Mouse (Mus musculus) G1E (cell line): ENCODE data around the gene Rad52. TPM values are rescaled to one million over a fixed set of nuclear protein-coding genes. Genes with fewer than 3 reads are reported as not detected.

Source experiments
- ATAC-seq: 2 replicates; pipeline ENCODE4 v1.8.0; 2016; ENCODE audit warnings: mild to moderate bottlenecking; ENCODE audit not compliant: insufficient number of reproducible peaks, poor library complexity, low FRiP score, severe bottlenecking; ENCODE audit errors: extremely low read depth
- DNase-seq: peaks from one replicate; pipeline ENCODE4 v3.0.0; 2012; ENCODE audit warnings: low spot score
- H3K27me3 ChIP-seq: 2 replicates; pipeline ENCODE4 v1.6.1; 2012; ENCODE audit warnings: mild to moderate bottlenecking, low read length, inconsistent platforms; ENCODE audit not compliant: insufficient read depth
- H3K36me3 ChIP-seq: replicated peaks from 2 replicates; pipeline ENCODE3; 2012; ENCODE audit warnings: mild to moderate bottlenecking, inconsistent platforms
- H3K4me1 ChIP-seq: 2 replicates; pipeline ENCODE4 v1.6.1; 2012; ENCODE audit warnings: low read depth, low read length, inconsistent platforms, mixed read lengths; ENCODE audit not compliant: insufficient read depth
- H3K4me3 ChIP-seq: 2 replicates; pipeline ENCODE4 v1.5.1; 2012; ENCODE audit warnings: low read depth, mild to moderate bottlenecking, inconsistent platforms, low read length, moderate library complexity, mixed read lengths
- H3K9me3 ChIP-seq: replicated peaks from 2 replicates; pipeline ENCODE4 v1.6.1; 2012; ENCODE audit warnings: inconsistent platforms
- CTCF ChIP-seq: IDR thresholded peaks from 2 replicates; pipeline ENCODE4 v1.5.1; 2012; ENCODE audit warnings: low read depth, low read length, inconsistent platforms, mixed read lengths
- GATA1 ChIP-seq: IDR thresholded peaks from 2 replicates; pipeline ENCODE4 v1.6.1; 2012; ENCODE audit warnings: borderline replicate concordance, low read length, inconsistent platforms, mixed read lengths
- GATA2 ChIP-seq: IDR thresholded peaks from 2 replicates; pipeline ENCODE4 v1.6.1; 2012; ENCODE audit warnings: low read depth, low read length, inconsistent platforms, borderline replicate concordance
- POLR2AphosphoS5 ChIP-seq: IDR thresholded peaks from 2 replicates; pipeline ENCODE4 v1.6.1; 2012; ENCODE audit warnings: low read depth, low read length, inconsistent platforms; ENCODE audit not compliant: insufficient replicate concordance
- TAL1 ChIP-seq: conservative IDR thresholded peaks from 2 replicates; pipeline ENCODE4 v1.6.1; 2012; ENCODE audit warnings: low read depth, low read length, inconsistent platforms, mixed read lengths
- polyA plus RNA-seq: library from polyadenylated mRNA; stranded (reverse); fragments of >175 nt; gene quantifications from 2 replicates; pipeline ENCODE4 v1.2.3, GENCODE M21; 2012
- total RNA-seq, 2 experiments: library from RNA; stranded (forward) in 1 of 2; stranded (reverse) in 1 of 2; fragments of 200-1000 nt in 1 of 2; fragments of >200 nt in 1 of 2; fragmentation: Nextera tagmentation in 1 of 2; gene quantifications; 2 replicates each; pipeline ENCODE4 v1.2.3; 2014 to 2017

Rad52 gene
- total RNA-seq (2014; fragmentation: Nextera tagmentation) (41.5 and 51.3 TPM in 2 replicates), total RNA-seq (2017) (26.5 and 28.9 TPM in 2 replicates), polyA plus RNA-seq (22.6 and 28.4 TPM in 2 replicates)

GRCm38 (mm10) chr6:119902204-119903080 lies at the start of gene Rad52:
Gene Rad52 (plus strand): TSS chr6:119902698.
- Histone ChIP-seq H3K4me1 (peaks cover 35% of the 10 kb centered on the region), H3K4me3 (peak within 1 kb of the TSS; percentile 87), H3K27me3 (no peaks in the 10 kb centered on the region), H3K9me3 (no peaks in the 10 kb centered on the region), H3K36me3 (peaks cover 14% of the 10 kb centered on the region)
- peak; percentile 38 for ATAC-seq
- peak; percentile 75 for DNase-seq
- TF ChIP-seq CTCF (no peak), TAL1 (no peak), GATA2 (no peak), POLR2AphosphoS5 (no peak), GATA1 (no peak)

GRCm38 (mm10) chr6:119854156-119854555 lies 48.3 kb upstream of the Rad52 start:
- TF ChIP-seq TAL1 (no peak), CTCF (no peak), GATA1 (no peak), POLR2AphosphoS5 (no peak), GATA2 (no peak)
- no peak overlapping the region for H3K4me3 ChIP-seq
- peaks cover 8% of the 10 kb centered on the region for H3K36me3 ChIP-seq
- H3K4me1 ChIP-seq = peaks cover 7% of the 10 kb centered on the region
- no peak for DNase-seq
- H3K27me3 ChIP-seq = no peaks in the 10 kb centered on the region
- ATAC-seq = no peak
- H3K9me3 ChIP-seq = peaks cover 12% of the 10 kb centered on the region

- TF ChIP-seq POLR2AphosphoS5 (no peak), CTCF (no peak), GATA1 (no peak), GATA2 (no peak), TAL1 (no peak)
- Histone ChIP-seq H3K9me3 (peaks cover 21% of the 10 kb centered on the region), H3K4me1 (peaks cover 3% of the 10 kb centered on the region; the same call in 1 of the 2 replicates), H3K27me3 (no peaks in the 10 kb centered on the region), H3K4me3 (no peak overlapping the region), H3K36me3 (peaks cover 6% of the 10 kb centered on the region)
- ATAC-seq = no peak
- no peak for DNase-seq
These were observed 47.0 kb upstream of the Rad52 start for GRCm38 (mm10) chr6:119855471-119855870.

GRCm38 (mm10) chr6:119860236-119860635 lies 42.3 kb upstream of the Rad52 start:
- no peak for ATAC-seq
- H3K27me3 ChIP-seq = peaks cover 5% of the 10 kb centered on the region
- no peak overlapping the region for H3K4me3 ChIP-seq
- H3K9me3 ChIP-seq = peaks cover 22% of the 10 kb centered on the region
- TF ChIP-seq CTCF (no peak), POLR2AphosphoS5 (no peak), GATA2 (no peak), GATA1 (no peak), TAL1 (no peak)
- peaks cover 6% of the 10 kb centered on the region for H3K36me3 ChIP-seq
- DNase-seq = no peak
- peaks cover 3% of the 10 kb centered on the region; the same call in 1 of the 2 replicates for H3K4me1 ChIP-seq

- Histone ChIP-seq H3K36me3 (peaks cover 3% of the 10 kb centered on the region), H3K4me3 (no peak overlapping the region), H3K4me1 (peaks cover 3% of the 10 kb centered on the region; the same call in 1 of the 2 replicates), H3K27me3 (peaks cover 5% of the 10 kb centered on the region), H3K9me3 (peaks cover 22% of the 10 kb centered on the region)
- DNase-seq = no peak
- no peak for TF ChIP-seq POLR2AphosphoS5
- no peak for TF ChIP-seq GATA2
- no peak for TF ChIP-seq CTCF
- TF ChIP-seq GATA1 = no peak
- TF ChIP-seq TAL1 = no peak
- no peak for ATAC-seq
These were observed 41.0 kb upstream of the Rad52 start for GRCm38 (mm10) chr6:119861519-119861918.
